Mouse (Mus musculus) heart, postnatal 10 days (tissue): Measurements from ENCODE around the gene Rpl13. TPM values are rescaled to one million over a fixed set of nuclear protein-coding genes. Genes with fewer than 3 reads are reported as not detected.

Experiments used
- DNase-seq, 2 experiments: peaks; one replicate each; pipeline ENCODE4 v3.0.0; 2021
- intact Hi-C: fragments of 180-260 bp; cut with DNase I; formaldehyde crosslinking; loops from one replicate; pipeline ENCODE4 v1.15.1; 2025
- total RNA-seq, 2 experiments: library from RNA; stranded (reverse); gene quantifications; 2 replicates each; pipeline ENCODE4 v1.2.3; 2021

The Rpl13 gene
- total RNA-seq, 2 experiments from 2014 or later, result 536 to 545 TPM

- intact Hi-C loops, result loop anchor here (1.0 to 2.0 kb wide), 2 partner anchors 50 to 97 kb away; no protein-coding TSS in a partner anchor
- DNase-seq, result peak in 1 of 2 experiments; percentile 65
Measured at GRCm38 (mm10) chr8:123105553-123106326, 3.6 kb downstream of the Rpl13 start.

DNA sequence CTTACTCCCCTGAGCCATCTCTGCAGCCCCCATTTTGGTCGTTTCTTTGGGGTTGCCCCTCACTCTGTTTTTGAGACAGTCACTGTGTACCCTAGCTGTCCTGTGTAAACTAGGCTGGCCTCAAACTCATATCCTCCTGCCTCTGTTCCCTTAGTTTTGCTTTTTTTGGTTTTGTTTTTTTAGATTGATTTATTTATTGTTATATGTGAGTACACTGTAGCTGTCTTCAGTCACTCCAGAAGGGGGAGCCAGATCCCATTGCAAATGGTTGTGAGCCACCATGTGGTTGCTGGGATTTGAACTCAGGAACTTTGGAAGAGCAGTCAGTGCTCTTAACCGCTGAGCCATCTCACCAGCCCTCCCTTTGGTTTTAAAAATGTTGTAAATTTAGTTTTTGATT lies 4.4 kb downstream of the Rpl13 start:
- intact Hi-C loops, result loop anchor here (1.0 to 2.0 kb wide), 2 partner anchors 49 to 96 kb away; no protein-coding TSS in a partner anchor
- DNase-seq, result peak in 1 of 2 experiments; percentile 58

DNA sequence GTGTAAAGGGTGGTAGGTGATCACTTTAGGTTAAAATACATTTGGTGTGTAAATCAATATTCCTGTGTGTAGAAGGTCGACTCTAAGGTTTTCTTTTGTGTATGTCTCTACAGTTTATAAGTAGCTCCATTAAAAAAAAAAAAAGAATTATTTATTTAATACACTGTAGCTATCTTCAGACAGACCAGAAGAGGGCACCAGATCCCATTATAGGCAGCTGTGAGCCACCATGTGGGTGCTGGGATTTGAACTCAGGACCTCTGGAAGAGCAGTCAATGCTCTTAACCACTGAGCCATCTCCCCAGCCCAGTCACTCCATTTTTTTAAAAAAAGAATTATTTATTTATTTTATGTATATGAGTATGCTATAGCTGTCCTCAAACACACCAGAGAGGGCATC lies 5.9 kb downstream of the Rpl13 start:
- intact Hi-C loops, result no loop called here
- no peak for DNase-seq

- DNase-seq, result no peak
- intact Hi-C loops, result no loop called here
Measured at GRCm38 (mm10) chr8:123108953-123109352, 6.8 kb downstream of the Rpl13 start.

GRCm38 (mm10) chr8:123110649-123111048 lies 8.5 kb downstream of the Rpl13 start:
- DNase-seq, result peak; percentile 42 to 77
- intact Hi-C loops, result loop anchor here (2.0 kb wide), 1 partner anchor 38 kb away; no protein-coding TSS in a partner anchor

DNA sequence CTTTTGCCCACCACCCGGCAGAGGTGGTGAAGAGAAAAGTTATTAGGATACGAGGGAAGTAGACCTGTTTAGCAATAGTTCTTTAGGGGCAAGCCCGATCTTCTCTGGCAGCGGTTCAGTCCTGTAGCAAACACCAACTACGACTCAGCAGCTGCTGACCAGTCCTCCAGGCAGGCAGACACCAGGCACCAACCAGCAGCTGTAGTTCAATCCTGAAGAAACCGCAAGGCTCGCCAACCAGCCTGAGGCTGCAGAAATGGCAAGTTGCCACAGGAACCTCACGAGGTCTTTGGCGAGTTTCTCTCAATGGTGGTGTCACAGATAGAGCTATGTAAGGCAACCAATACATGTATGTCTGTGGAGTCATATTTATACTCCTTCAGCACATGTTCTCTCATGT lies 10.7 kb downstream of the Rpl13 start:
- intact Hi-C loops, result no loop called here
- no peak for DNase-seq

DNA sequence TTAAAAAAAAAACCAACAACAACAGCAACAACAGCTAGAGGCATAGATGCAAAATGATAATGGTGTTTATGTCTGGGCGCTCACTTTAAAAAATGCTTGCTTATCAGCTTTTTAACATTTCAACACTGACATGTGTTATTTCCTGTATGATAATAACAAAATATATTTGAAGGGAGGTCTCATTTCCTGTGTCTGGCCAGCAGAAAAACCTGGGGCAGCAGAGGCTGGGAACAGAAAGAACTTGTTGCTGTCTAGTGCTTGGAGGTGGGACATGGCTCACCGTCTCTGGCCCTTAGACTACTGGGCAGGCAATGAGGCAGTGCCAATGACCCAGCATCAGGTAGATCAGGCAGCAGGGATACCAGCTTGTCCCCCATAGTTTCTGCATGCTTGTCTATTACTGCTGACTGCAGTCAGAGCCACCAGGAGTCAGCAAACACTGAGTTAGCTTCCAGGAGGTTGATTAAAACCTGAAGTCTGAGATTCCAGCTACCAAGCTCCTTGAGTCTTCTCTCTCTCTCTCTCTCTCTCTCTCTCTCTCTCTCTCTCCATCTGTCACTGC lies 11.8 kb downstream of the Rpl13 start:
- DNase-seq, result no peak
- intact Hi-C loops, result loop anchor here (2.0 kb wide), 1 partner anchor 41 kb away; no protein-coding TSS in a partner anchor

- intact Hi-C loops, result loop anchor here (2.0 kb wide), 1 partner anchor 40 kb away; no protein-coding TSS in a partner anchor
Measured at GRCm38 (mm10) chr8:123114644-123115043, 12.5 kb downstream of the Rpl13 start.

DNA sequence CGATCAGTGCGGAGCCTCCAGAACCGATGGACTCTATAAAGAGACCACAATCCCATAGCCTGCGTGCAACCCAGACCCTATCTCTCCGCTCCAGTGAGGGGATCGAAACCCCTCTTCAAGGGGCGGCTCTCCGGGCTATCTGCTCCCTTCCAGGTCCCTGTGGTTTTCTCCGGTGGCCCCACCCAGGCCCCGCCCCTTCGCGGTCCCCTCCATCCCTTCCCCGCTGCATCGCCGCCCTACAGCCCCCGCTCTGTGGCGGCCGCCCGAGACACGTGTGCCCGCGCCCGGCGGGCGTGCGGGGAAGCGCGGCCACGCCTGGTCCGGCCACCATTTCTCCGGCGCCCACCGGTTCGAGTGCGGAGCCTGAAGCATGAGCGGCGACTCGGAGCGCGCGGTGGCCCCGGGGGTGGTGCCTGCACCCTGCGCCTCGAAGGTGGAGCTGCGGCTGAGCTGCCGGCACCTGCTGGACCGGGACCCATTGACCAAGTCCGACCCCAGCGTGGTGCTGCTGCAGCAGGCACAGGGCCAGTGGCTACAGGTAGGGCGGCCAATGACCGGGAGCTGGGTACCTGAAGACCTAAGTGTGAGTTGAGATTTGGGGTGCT lies 15.1 kb downstream of the Rpl13 start, which contains the start of gene Cpne7:
Gene Cpne7, plus strand, starts transcription at position 248 of the 605 bp plus-strand sequence.
- intact Hi-C loops, result no loop called here
- no peak for DNase-seq

More at GRCm38 (mm10) chr8:123114644-123115043, 12.5 kb downstream of the Rpl13 start:
- no peak for DNase-seq

DNA sequence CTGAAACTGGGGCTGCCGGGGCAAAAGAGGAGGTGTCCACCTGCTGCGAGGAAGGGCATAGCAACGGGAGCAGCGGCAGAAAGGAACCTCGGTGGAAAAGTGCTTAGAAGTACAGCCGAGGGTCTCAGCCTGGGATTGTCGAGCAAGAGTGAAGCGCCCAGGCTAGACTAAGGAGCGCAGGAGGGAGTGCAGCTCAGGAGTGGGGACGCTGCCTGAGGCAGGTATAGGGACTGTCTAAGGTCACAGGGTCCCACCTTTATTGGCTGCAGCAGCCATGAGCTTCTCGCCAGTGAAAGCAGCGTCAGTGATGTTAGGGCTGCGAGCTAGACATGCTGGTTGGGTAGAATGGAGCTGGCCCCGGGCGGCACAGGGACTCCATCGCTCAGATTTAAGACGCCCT lies 15.6 kb downstream of the Rpl13 start:
- no peak for DNase-seq
- intact Hi-C loops, result no loop called here

DNA sequence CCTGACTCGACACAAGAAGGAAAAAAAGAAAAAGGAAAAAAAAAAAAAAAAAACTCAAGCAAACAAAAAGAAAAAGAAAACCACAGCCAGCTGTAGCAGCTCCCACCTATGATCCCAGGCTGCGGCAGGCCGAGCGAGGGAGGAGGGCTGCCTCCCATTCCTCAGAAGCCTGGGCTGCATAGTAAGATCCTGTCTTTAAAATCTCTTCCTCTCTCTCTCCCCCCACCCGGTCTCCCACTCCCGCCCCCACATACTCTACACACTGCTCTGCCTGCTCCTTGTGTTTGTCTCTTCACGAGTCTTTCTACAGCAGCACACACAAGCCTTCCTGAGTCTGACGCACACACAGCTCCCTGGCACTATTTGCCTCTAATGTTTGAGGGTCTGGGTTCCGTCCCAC lies 19.9 kb downstream of the Rpl13 start:
- intact Hi-C loops, result no loop called here
- DNase-seq, result no peak

DNA sequence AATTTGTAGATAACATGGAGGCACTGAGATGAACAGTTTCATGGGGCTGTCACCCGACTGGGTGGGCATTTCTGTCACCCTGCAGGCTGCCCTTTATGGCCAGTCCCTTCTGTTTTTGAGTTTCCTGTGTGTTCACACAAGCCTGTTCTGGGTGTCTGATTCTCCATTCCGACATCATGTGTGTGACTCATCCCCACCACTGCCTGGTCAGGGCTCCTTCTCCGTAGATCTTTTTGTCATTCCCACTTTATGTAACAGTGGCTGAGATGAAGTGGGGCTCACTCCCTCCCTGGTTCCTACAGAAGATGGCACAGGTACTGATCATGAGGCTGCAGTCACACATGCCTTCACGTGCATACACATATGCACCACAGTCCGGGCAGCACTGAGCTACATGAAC lies 20.5 kb downstream of the Rpl13 start:
- intact Hi-C loops, result no loop called here
- no peak for DNase-seq

- intact Hi-C loops, result no loop called here
- no peak for DNase-seq
Measured at GRCm38 (mm10) chr8:123126193-123126816, 24.2 kb downstream of the Rpl13 start.

DNA sequence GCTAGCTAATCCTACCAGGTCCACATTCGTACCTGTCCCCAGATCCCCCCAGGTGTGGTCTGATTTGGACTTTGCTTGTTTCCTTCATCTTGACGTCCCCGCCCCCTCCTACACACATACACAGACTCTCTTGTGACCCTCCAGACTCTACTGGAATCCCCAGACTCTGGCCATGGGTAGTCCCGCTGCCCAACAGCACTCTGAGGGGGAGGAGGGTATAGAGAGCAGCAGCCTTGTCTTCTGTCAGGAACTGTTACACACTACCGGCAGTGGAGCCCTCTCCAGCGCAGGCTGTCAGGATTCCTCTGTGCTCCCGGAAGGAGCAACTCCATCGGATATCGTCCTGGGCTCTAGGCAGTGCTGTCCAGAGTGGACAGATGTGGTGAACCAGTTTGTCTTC lies 28.9 kb downstream of the Rpl13 start:
- DNase-seq, result no peak
- intact Hi-C loops, result no loop called here

GRCm38 (mm10) chr8:123132953-123133352 lies 30.8 kb downstream of the Rpl13 start:
- DNase-seq, result no peak
- intact Hi-C loops, result no loop called here

GRCm38 (mm10) chr8:123134149-123134713 lies 32.1 kb downstream of the Rpl13 start:
- intact Hi-C loops, result no loop called here
- no peak for DNase-seq

DNA sequence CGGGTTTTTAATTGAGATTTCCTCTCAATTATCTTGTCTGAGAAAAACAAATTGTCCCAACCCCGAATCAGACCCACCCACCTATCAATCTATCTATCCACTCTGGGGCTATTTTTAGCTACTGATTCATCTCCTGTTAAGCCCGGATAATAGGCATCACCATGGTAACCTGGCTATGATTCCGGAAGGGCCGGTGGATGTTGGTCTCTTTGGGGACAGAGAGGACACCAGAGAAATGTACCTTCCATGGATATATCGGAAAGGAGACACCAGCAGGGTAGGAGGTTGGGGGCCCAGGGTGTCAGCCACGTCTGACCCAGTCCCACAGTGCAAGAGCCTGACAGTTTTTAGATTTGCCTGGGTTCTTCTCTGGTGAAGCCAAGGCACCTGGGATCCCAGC lies 33.3 kb downstream of the Rpl13 start:
- intact Hi-C loops, result no loop called here
- no peak for DNase-seq

DNA sequence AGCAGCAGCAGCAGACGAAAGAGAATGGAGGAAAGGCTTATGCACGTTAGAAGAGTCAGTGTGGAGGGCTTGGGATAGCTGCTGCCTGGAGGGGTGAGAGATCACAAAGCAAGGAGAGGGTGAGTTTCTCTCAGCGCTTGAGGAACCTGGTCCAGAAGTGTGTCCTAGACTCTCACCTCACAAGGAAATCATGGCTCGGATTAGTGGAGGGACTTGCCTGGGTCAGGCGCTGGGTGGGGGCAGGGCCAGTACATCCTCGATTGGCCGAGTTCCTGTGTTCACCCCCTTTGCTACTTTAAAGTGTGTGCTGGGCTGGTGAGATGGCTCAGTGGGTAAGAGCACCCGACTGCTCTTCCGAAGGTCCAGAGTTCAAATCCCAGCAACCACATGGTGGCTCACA lies 33.7 kb downstream of the Rpl13 start:
- DNase-seq, result no peak
- intact Hi-C loops, result no loop called here

- DNase-seq, result peak; percentile 60 to 65
- intact Hi-C loops, result no loop called here
Measured at GRCm38 (mm10) chr8:123136287-123136686, 34.1 kb downstream of the Rpl13 start.

DNA sequence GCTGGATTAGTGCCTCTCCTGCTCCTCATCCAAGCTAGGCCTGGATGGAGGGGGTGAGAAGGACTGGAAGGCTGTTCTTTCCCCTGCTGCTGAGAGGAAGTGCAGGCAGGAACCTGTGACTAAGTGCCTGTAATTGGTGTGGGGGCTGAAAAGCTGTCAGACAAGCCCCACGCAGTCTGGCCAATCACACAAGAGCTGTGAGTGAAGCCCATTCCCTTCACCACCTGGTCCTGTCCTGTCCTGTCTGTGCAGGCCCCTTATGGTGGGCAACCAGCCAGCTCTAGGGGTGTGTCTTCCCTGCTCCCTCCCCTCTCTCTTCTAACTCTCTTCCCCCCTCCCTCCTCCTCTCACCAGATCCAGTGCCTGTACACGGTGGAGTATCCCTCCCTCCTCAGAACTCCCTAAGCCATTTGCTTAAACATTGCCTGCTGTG lies 35.5 kb downstream of the Rpl13 start:
- DNase-seq, result peak; percentile 72

DNA sequence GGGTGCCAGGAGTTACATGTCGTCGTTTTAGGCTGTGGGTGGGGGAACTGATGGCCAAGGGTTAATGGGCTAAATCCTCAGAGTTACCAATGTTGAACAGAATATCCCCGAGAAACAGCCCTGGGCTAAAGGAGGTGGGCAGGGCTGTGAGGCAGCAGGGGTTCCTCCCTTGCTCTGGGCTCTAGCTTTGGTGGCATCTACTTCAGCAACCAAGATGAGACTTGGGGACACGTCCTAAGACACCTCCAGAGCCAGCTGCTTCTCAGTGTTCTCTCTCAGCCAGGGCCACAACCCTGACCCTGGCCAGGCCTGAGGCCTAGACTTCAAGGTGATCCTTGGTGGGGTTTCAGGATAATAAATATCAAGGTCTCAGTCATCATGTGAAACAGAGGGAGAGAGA lies 36.6 kb downstream of the Rpl13 start:
- intact Hi-C loops, result no loop called here
- DNase-seq, result no peak

More for the DNA sequence above, 35.5 kb downstream of the Rpl13 start:
- intact Hi-C loops, result no loop called here
